ENCODE assay signal across 8 mouse cellular contexts in genomic region chr12:113716406-113716805, GRCm38 (mm10).
A peak's percentile ranks its signal among the peaks of the same experiment; 100 is the strongest.
DNase-seq lines count a peak whose midpoint lies in the region; ATAC-seq and TF ChIP-seq lines count a peak whose summit lies in the region.
"Not testable (repeated sequence)": the region's sequence is repeated elsewhere in the genome, so short reads cannot be mapped to it uniquely, and the experiment has no call there.

No protein-coding gene starts in this region.

- not testable (repeated sequence) for TF ChIP-seq POLR2A in liver, adult 2 months (IDR thresholded peaks at IDR 0.05; ENCODE audit: extremely low read depth, insufficient read depth, low read length)

- intact Hi-C loops in gastrocnemius, postnatal 14 days (cut with DNase I; ENCODE audit: low total_unique reads), result not testable (repeated sequence)

- peak; percentile 48 for DNase-seq in CD4-positive, CD25-positive, alpha-beta regulatory T cell, adult 2 months (ENCODE audit: low read depth, low spot score)
- peak; percentile 41 to 83 for DNase-seq in adrenal gland, adult (ENCODE audit: inconsistent age in 2 of 2, low spot score in 1 of 2)
- peak; percentile 3 to 12 for DNase-seq in cerebellum, adult 18-20 months
- DNase-seq in gastrocnemius, postnatal 14 days, result peak; percentile 4
- not testable (repeated sequence) for DNase-seq in kidney, postnatal 0 days (ENCODE audit: low spot score)
- DNase-seq in liver, adult 2 months (ENCODE audit: extremely low read depth, low read depth, low spot score), result peak; percentile 5
- peak; percentile 2 to 3 for DNase-seq in natural killer cell, adult 2 months (ENCODE audit: low spot score in 2 of 2)
- peak; percentile 44 for DNase-seq in testis, postnatal 14 days (ENCODE audit: low spot score)

- not testable (repeated sequence) for H3K27me3 ChIP-seq in kidney, postnatal 0 days (ENCODE audit: insufficient read depth, low read length); liver, adult 2 months (ENCODE audit: control insufficient read depth, insufficient read depth, low read length)

- H3K9ac ChIP-seq in kidney, postnatal 0 days (ENCODE audit: low read depth, low read length); liver, adult 2 months (ENCODE audit: low read depth, low read length): not testable (repeated sequence)

- not testable (repeated sequence) for H3K79me2 ChIP-seq in liver, adult 2 months (ENCODE audit: control insufficient read depth, insufficient read depth, low read length)

- not testable (repeated sequence) for H3K4me3 ChIP-seq in kidney, postnatal 0 days (replicated peaks; ENCODE audit: low read depth, low read length); liver, adult 2 months (ENCODE audit: insufficient read depth, low read depth, low read length)

- not testable (repeated sequence) for H3K9me3 ChIP-seq in kidney, postnatal 0 days (replicated peaks; ENCODE audit: low read length)

- not testable (repeated sequence) for H3K36me3 ChIP-seq in kidney, postnatal 0 days (ENCODE audit: insufficient read depth, low read length); liver, adult 2 months (ENCODE audit: control insufficient read depth, insufficient read depth, low read length)

- 0% methylated on average over 1 of the region's 1 CpGs for WGBS in kidney, postnatal 0 days
- 4% methylated on average over 1 of the region's 1 CpGs for whole genome bisulfite sequencing in liver, adult 2 months

- ATAC-seq in kidney, postnatal 0 days (replicated peaks; ENCODE audit: low FRiP score, low read depth), result not testable (repeated sequence)

- not testable (repeated sequence) for H3K4me1 ChIP-seq in kidney, postnatal 0 days (replicated peaks; ENCODE audit: insufficient read depth, low read length); liver, adult 2 months (ENCODE audit: control insufficient read depth, insufficient read depth, low read length)

- H3K4me2 ChIP-seq in kidney, postnatal 0 days (ENCODE audit: low read length), result not testable (repeated sequence)

- H3K27ac ChIP-seq in kidney, postnatal 0 days; liver, adult 2 months (replicated peaks; ENCODE audit: insufficient read depth, low read depth, low read length): not testable (repeated sequence)

- TF ChIP-seq CTCF in kidney, postnatal 0 days (IDR thresholded peaks at IDR 0.05; ENCODE audit: low read depth), result peak; percentile 39
- peak; percentile 52 for TF ChIP-seq CTCF in liver, adult 2 months (IDR thresholded peaks at IDR 0.05; ENCODE audit: low read depth, low read length)
